Mouse (Mus musculus): Measurements from ENCODE around the gene Tefm. TPM values are rescaled to one million over a fixed set of nuclear protein-coding genes. Genes with fewer than 3 reads are reported as not detected.

Tefm gene
- polyA plus RNA-seq, 1 experiment from 2014 or later = 16.3 TPM

DNA sequence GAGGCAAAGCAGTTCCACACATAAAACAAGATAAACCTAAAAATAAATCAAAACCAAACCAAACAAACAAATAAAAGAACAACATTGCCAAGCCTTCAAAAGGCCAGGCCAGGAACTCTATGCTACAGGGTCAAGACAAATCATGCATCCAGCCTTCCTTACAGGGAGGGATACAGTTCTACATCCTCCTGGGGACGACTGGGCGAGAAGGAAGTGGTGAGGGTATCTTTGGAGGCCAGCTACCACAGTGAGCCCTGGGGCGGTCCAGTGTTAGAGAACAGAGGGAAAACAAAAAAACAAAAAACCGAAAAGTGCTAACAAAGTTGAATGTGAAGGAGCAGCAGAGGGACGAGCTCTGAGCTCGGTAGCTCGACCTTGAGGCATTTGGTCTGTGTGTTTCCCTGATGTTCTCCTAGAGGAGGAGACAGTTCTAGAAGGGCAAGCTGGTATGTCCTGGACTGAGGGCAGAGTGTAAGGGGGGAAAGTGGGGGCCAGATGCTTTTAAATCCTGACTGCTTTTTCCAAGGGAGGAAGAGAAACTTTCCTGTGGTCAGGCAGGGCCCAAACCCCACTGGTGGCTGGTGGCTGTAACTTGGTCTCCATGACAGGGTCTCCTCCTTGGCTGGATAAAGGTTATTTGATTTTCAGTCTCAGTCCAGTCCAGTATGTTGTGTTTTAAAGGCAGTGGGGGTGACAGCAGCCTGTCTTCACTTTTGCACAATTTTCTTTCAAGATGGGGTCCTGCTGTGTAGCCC is 21.6 kb upstream of the Tefm start:
- H3K4me2 ChIP-seq (replicated peaks; ENCODE audit: low read depth) = no peak overlapping the region
- no peak overlapping the region for H3K4me3 ChIP-seq (ENCODE audit: low read depth, low read length)
- H3K9me3 ChIP-seq (ENCODE audit: control insufficient read depth) = no peaks in the 10 kb centered on the region
- no peaks in the 10 kb centered on the region for H3K27me3 ChIP-seq (replicated peaks; ENCODE audit: control insufficient read depth, insufficient read depth, low read length)
- TF ChIP-seq CTCF (IDR thresholded peaks at IDR 0.05; ENCODE audit: low read depth) = no peak
- no peak for ATAC-seq
- H3K4me1 ChIP-seq (replicated peaks; ENCODE audit: control insufficient read depth, insufficient read depth, low read length) = no peaks in the 10 kb centered on the region
- no peak overlapping the region for H3K9ac ChIP-seq (ENCODE audit: low read depth, low read length)
- peaks cover 23% of the 10 kb centered on the region; the same call in 1 of the 2 replicates for H3K36me3 ChIP-seq (ENCODE audit: control insufficient read depth, insufficient read depth)
- no peak overlapping the region for H3K27ac ChIP-seq (ENCODE audit: low read depth, low read length)
- 71% methylated on average over 7 of the region's 7 CpGs for WGBS

DNA sequence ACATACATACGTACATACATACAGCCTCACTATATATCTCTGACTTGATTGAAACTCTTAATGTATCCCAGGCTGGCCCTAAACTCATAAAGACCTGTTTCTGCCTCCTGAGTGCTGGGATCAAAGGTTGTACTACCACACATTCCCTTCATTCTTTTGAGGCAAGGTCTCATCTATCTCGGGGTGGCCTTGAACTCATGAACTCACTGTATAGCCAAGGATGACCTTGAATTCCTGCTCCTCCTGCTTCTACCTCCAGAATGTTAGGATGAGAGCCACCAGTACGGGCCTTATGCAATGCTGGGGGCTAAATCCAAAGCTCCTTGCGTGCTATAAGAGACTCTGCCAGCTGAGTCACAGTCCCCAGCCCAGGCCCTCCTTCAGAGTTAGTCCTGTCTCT is 19.1 kb upstream of the Tefm start:
- no peak for ATAC-seq

DNA sequence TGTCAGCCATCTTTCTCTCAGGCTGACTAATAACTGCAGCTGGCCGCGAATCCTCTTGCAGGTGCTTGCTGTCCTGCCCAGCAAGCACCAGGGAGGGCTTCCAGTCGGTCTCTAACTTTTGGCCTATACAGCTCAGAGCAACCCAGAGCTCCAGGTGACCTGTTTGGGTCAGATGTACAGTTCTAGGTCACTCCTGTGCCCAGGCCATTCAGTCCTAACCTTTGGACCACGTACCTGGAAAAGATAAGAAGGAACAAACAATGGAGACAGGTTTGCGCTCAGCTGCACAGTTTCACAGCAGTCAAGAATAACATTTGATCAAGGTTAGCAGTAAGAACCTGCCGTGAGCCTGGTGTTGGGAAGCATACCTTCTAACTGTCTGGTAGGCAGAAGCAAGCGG is 17.0 kb upstream of the Tefm start:
- 44% methylated on average over 7 of the region's 7 CpGs for WGBS
- Histone ChIP-seq H3K27me3 (replicated peaks; ENCODE audit: control insufficient read depth, insufficient read depth, low read length) (0 out of 2 replicates have a peak, but pooled peaks cover 2% of the 10 kb centered on the region), H3K4me3 (ENCODE audit: low read depth, low read length) (no peak overlapping the region), H3K27ac (ENCODE audit: low read depth, low read length) (peak overlapping the region; percentile 50; the same call in 1 of the 2 replicates), H3K9ac (ENCODE audit: low read depth, low read length) (no peak overlapping the region), H3K9me3 (ENCODE audit: control insufficient read depth) (no peaks in the 10 kb centered on the region), H3K4me2 (replicated peaks; ENCODE audit: low read depth) (no peak overlapping the region), H3K36me3 (ENCODE audit: control insufficient read depth, insufficient read depth) (peaks cover 8% of the 10 kb centered on the region; the same call in 1 of the 2 replicates), H3K4me1 (replicated peaks; ENCODE audit: control insufficient read depth, insufficient read depth, low read length) (no peaks in the 10 kb centered on the region; the same call in 1 of the 2 replicates)
- peak; percentile 66 for ATAC-seq
- no peak for TF ChIP-seq CTCF (IDR thresholded peaks at IDR 0.05; ENCODE audit: low read depth)

More for the DNA sequence above, 19.1 kb upstream of the Tefm start:
- peaks cover 13% of the 10 kb centered on the region; the same call in 1 of the 2 replicates for H3K36me3 ChIP-seq (ENCODE audit: control insufficient read depth, insufficient read depth)
- no peak overlapping the region for H3K27ac ChIP-seq (ENCODE audit: low read depth, low read length)
- H3K27me3 ChIP-seq (replicated peaks; ENCODE audit: control insufficient read depth, insufficient read depth, low read length) = no peaks in the 10 kb centered on the region
- H3K9me3 ChIP-seq (ENCODE audit: control insufficient read depth) = no peaks in the 10 kb centered on the region
- no peak overlapping the region for H3K4me2 ChIP-seq (replicated peaks; ENCODE audit: low read depth)
- H3K4me1 ChIP-seq (replicated peaks; ENCODE audit: control insufficient read depth, insufficient read depth, low read length) = no peaks in the 10 kb centered on the region; the same call in 1 of the 2 replicates
- WGBS = 80% methylated on average over 4 of the region's 4 CpGs
- TF ChIP-seq CTCF (IDR thresholded peaks at IDR 0.05; ENCODE audit: low read depth) = no peak
- H3K9ac ChIP-seq (ENCODE audit: low read depth, low read length) = no peak overlapping the region
- H3K4me3 ChIP-seq (ENCODE audit: low read depth, low read length) = no peak overlapping the region

DNA sequence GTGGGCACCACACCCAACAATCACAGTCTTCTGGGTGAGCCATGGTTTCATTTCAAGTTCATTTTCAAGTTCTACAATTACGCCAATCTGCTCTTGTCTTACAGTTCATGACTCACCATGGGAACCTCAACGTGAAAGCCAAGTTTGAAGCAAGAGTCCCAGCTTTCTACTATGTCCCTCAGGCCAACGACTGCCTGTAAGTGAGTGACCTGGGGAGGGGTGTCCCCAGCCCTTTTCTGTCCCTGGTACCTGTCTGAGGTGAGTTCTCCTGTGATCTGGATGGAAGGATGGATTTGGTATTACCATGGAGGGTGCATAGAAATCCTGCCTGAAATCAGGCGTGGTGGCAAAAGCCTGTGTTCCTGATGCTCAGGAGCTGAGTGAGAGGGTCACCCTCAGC is 14.9 kb upstream of the Tefm start:
- H3K27me3 ChIP-seq (replicated peaks; ENCODE audit: control insufficient read depth, insufficient read depth, low read length) = 0 out of 2 replicates have a peak, but pooled peaks cover 2% of the 10 kb centered on the region
- TF ChIP-seq CTCF (IDR thresholded peaks at IDR 0.05; ENCODE audit: low read depth) = no peak
- no peak for ATAC-seq
- H3K4me3 ChIP-seq (ENCODE audit: low read depth, low read length) = no peak overlapping the region
- H3K4me1 ChIP-seq (replicated peaks; ENCODE audit: control insufficient read depth, insufficient read depth, low read length) = no peaks in the 10 kb centered on the region; the same call in 1 of the 2 replicates
- no peaks in the 10 kb centered on the region for H3K9me3 ChIP-seq (ENCODE audit: control insufficient read depth)
- H3K27ac ChIP-seq (ENCODE audit: low read depth, low read length) = no peak overlapping the region
- H3K36me3 ChIP-seq (ENCODE audit: control insufficient read depth, insufficient read depth) = no peaks in the 10 kb centered on the region; the same call in 1 of the 2 replicates
- no peak overlapping the region for H3K9ac ChIP-seq (ENCODE audit: low read depth, low read length)
- WGBS = 77% methylated on average over 4 of the region's 4 CpGs
- H3K4me2 ChIP-seq (replicated peaks; ENCODE audit: low read depth) = no peak overlapping the region

DNA sequence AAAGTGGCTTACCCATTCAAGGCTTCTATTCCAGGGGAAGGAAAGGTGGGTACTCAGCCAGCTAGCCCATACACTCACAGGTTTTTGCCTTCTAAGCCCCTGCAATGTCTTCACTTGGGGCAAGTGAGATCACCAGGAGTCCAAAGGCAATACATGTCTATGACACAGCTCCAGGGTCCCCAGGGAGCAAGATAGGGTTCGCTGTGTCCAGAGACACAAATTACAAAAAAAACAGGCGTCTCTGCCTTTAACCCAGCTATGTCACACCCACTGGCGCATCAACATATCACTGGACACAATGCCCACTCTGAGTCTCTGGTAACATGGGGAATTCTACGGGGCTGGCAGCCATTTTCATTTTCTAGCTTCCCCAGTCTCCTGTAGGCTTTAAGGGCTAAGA is 14.0 kb upstream of the Tefm start:
- Histone ChIP-seq H3K4me2 (replicated peaks; ENCODE audit: low read depth) (peak overlapping the region; percentile 18; the same call in 1 of the 2 replicates), H3K36me3 (ENCODE audit: control insufficient read depth, insufficient read depth) (no peaks in the 10 kb centered on the region; the same call in 1 of the 2 replicates), H3K27me3 (replicated peaks; ENCODE audit: control insufficient read depth, insufficient read depth, low read length) (0 out of 2 replicates have a peak, but pooled peaks cover 2% of the 10 kb centered on the region), H3K27ac (ENCODE audit: low read depth, low read length) (no peak overlapping the region), H3K9me3 (ENCODE audit: control insufficient read depth) (no peaks in the 10 kb centered on the region), H3K9ac (ENCODE audit: low read depth, low read length) (0 out of 2 replicates have a peak overlapping the region, but pooled peaks have one; percentile 11), H3K4me1 (replicated peaks; ENCODE audit: control insufficient read depth, insufficient read depth, low read length) (no peaks in the 10 kb centered on the region; the same call in 1 of the 2 replicates), H3K4me3 (ENCODE audit: low read depth, low read length) (no peak overlapping the region)
- TF ChIP-seq CTCF (IDR thresholded peaks at IDR 0.05; ENCODE audit: low read depth) = no peak
- WGBS = 83% methylated on average over 4 of the region's 4 CpGs
- ATAC-seq = no peak

DNA sequence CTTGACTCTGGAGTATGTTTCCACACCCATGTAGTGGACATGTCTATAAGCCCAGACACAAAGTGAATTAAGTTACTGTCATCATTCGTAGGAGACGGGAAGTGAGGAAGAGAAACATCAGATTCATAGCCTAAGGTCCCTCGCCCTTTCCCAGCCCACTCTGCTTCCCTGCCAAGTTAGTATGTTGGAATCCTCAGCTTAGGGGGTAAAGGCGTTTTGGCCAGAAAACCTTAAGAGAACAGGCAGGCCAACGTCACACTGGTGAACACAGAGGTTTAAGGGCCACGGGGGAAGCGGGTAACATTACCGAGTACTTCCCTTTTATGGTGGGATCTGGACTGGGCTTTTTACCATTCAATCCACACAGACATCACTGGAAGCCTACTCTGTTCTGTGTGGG is 13.6 kb upstream of the Tefm start:
- ATAC-seq = no peak
- Histone ChIP-seq H3K4me2 (replicated peaks; ENCODE audit: low read depth) (peak overlapping the region; percentile 91), H3K4me3 (ENCODE audit: low read depth, low read length) (no peak overlapping the region), H3K27ac (ENCODE audit: low read depth, low read length) (no peak overlapping the region), H3K4me1 (replicated peaks; ENCODE audit: control insufficient read depth, insufficient read depth, low read length) (no peaks in the 10 kb centered on the region; the same call in 1 of the 2 replicates), H3K9ac (ENCODE audit: low read depth, low read length) (0 out of 2 replicates have a peak overlapping the region, but pooled peaks have one; percentile 11), H3K36me3 (ENCODE audit: control insufficient read depth, insufficient read depth) (no peaks in the 10 kb centered on the region; the same call in 1 of the 2 replicates), H3K27me3 (replicated peaks; ENCODE audit: control insufficient read depth, insufficient read depth, low read length) (0 out of 2 replicates have a peak, but pooled peaks cover 2% of the 10 kb centered on the region), H3K9me3 (ENCODE audit: control insufficient read depth) (no peaks in the 10 kb centered on the region)
- WGBS = 84% methylated on average over 8 of the region's 8 CpGs
- no peak for TF ChIP-seq CTCF (IDR thresholded peaks at IDR 0.05; ENCODE audit: low read depth)

Measured in intestine, postnatal 0 days (tissue).